In genomic region chr3:37639690-37640089, GRCm38 (mm10) we compare ENCODE assay signal across 8 mouse cellular contexts. TPM values are rescaled to one million over a fixed set of nuclear protein-coding genes. Genes with fewer than 3 reads are reported as not detected.
A peak's percentile ranks its signal among the peaks of the same experiment; 100 is the strongest.
DNase-seq lines count a peak whose midpoint lies in the region; ATAC-seq and TF ChIP-seq lines count a peak whose summit lies in the region.

Gene Spry1 (plus strand): TSS chr3:37639947.

- peak within 1 kb of the TSS; percentile 85 for H3K9ac ChIP-seq in forebrain, embryonic 13.5 days
- H3K9ac ChIP-seq in heart, postnatal 0 days (replicated peaks; ENCODE audit: low read depth, low read length): peak within 1 kb of the TSS; percentile 79
- H3K9ac ChIP-seq in liver, embryonic 14.5 days (replicated peaks): peak within 1 kb of the TSS; percentile 56
- H3K9ac ChIP-seq in stomach, embryonic 15.5 days: peak within 1 kb of the TSS; percentile 92

- H3K4me2 ChIP-seq in forebrain, embryonic 13.5 days: peak within 1 kb of the TSS; percentile 88
- H3K4me2 ChIP-seq in heart, postnatal 0 days (ENCODE audit: low read depth, low read length): peak within 1 kb of the TSS; percentile 93
- peak within 1 kb of the TSS; percentile 80 for H3K4me2 ChIP-seq in liver, embryonic 14.5 days (ENCODE audit: low read depth)
- peak within 1 kb of the TSS; percentile 72 for H3K4me2 ChIP-seq in stomach, embryonic 15.5 days

- WGBS in forebrain, embryonic 13.5 days: under 1% methylated on average over 38 of the region's 38 CpGs
- WGBS in heart, postnatal 0 days: under 1% methylated on average over 38 of the region's 38 CpGs
- WGBS in liver, embryonic 14.5 days (ENCODE audit: insufficient replicate concordance): under 1% methylated on average over 38 of the region's 38 CpGs
- WGBS in stomach, embryonic 15.5 days: under 1% methylated on average over 38 of the region's 38 CpGs

- peak; percentile 91 for ATAC-seq in cerebellum, adult (ENCODE audit: insufficient number of reproducible peaks, low FRiP score, low TSS enrichment)
- peak; percentile 96 for ATAC-seq in forebrain, embryonic 13.5 days
- peak; percentile 79 for ATAC-seq in heart, postnatal 0 days (ENCODE audit: insufficient read depth, low read depth)
- peak; percentile 79 for ATAC-seq in liver, embryonic 14.5 days (ENCODE audit: insufficient read depth)
- peak; percentile 77 for ATAC-seq in stomach, embryonic 15.5 days (ENCODE audit: insufficient read depth, low FRiP score, low read depth)

- H3K4me3 ChIP-seq in E14TG2a.4 (replicated peaks; ENCODE audit: low read length): peak within 1 kb of the TSS; percentile 96
- peak within 1 kb of the TSS; percentile 81 for H3K4me3 ChIP-seq in forebrain, embryonic 13.5 days
- H3K4me3 ChIP-seq in heart, postnatal 0 days (ENCODE audit: low read depth, low read length): peak within 1 kb of the TSS; percentile 79
- peak within 1 kb of the TSS; percentile 62 to 74 for H3K4me3 ChIP-seq in liver, embryonic 14.5 days (ENCODE audit: insufficient read depth in 1 of 2, low read depth in 2 of 2, low read length in 2 of 2)
- H3K4me3 ChIP-seq in stomach, embryonic 15.5 days (replicated peaks): peak within 1 kb of the TSS; percentile 90

- peaks cover 20% of the 10 kb centered on the region for H3K36me3 ChIP-seq in E14TG2a.4 (ENCODE audit: insufficient read depth, low read length)
- peaks cover 15% of the 10 kb centered on the region for H3K36me3 ChIP-seq in forebrain, embryonic 13.5 days (ENCODE audit: poor library complexity, severe bottlenecking)
- peaks cover 18% of the 10 kb centered on the region for H3K36me3 ChIP-seq in heart, postnatal 0 days (replicated peaks; ENCODE audit: control insufficient read depth, insufficient read depth, low read length)
- peaks cover 7% of the 10 kb centered on the region for H3K36me3 ChIP-seq in liver, embryonic 14.5 days (replicated peaks; ENCODE audit: control insufficient read depth, insufficient read depth, low read depth)
- H3K36me3 ChIP-seq in stomach, embryonic 15.5 days: peaks cover 15% of the 10 kb centered on the region

- peak; percentile 67 for DNase-seq in heart, postnatal 0 days (ENCODE audit: low spot score)
- DNase-seq in kidney, postnatal 36 days: peak; percentile 95 to 97
- DNase-seq in liver, embryonic 14.5 days (ENCODE audit: low read depth in 3 of 3, low spot score in 3 of 3): peak; percentile 77 to 82 (median 79)
- DNase-seq in neural tube, embryonic 10.5 days (ENCODE audit: extremely low spot score, low spot score): peak; percentile 99

- no peaks in the 10 kb centered on the region for H3K9me3 ChIP-seq in E14TG2a.4 (ENCODE audit: low read length)
- no peaks in the 10 kb centered on the region for H3K9me3 ChIP-seq in forebrain, embryonic 13.5 days (replicated peaks)
- H3K9me3 ChIP-seq in heart, postnatal 0 days (replicated peaks; ENCODE audit: control insufficient read depth, low read length): no peaks in the 10 kb centered on the region
- no peaks in the 10 kb centered on the region for H3K9me3 ChIP-seq in liver, embryonic 14.5 days (ENCODE audit: control insufficient read depth, low read length)
- H3K9me3 ChIP-seq in stomach, embryonic 15.5 days: no peaks in the 10 kb centered on the region

- peaks cover 17% of the 10 kb centered on the region for H3K27me3 ChIP-seq in E14TG2a.4 (ENCODE audit: insufficient read depth, low read length)
- 0 out of 2 replicates have a peak, but pooled peaks cover 3% of the 10 kb centered on the region for H3K27me3 ChIP-seq in forebrain, embryonic 13.5 days
- no peaks in the 10 kb centered on the region for H3K27me3 ChIP-seq in heart, postnatal 0 days (ENCODE audit: control insufficient read depth, insufficient read depth, low read length)
- peaks cover 12% of the 10 kb centered on the region for H3K27me3 ChIP-seq in liver, embryonic 14.5 days (ENCODE audit: control insufficient read depth, insufficient read depth, low read length)
- no peaks in the 10 kb centered on the region for H3K27me3 ChIP-seq in stomach, embryonic 15.5 days (replicated peaks)

- H3K27ac ChIP-seq in forebrain, embryonic 13.5 days: peak within 1 kb of the TSS; percentile 88
- peak within 1 kb of the TSS; percentile 81 for H3K27ac ChIP-seq in heart, postnatal 0 days (ENCODE audit: low read depth)
- no peak within 1 kb of the TSS for H3K27ac ChIP-seq in liver, embryonic 14.5 days
- H3K27ac ChIP-seq in stomach, embryonic 15.5 days: peak within 1 kb of the TSS; percentile 95

- no peak for TF ChIP-seq CTCF in E14TG2a.4 (conservative IDR thresholded peaks at IDR 0.05; ENCODE audit: low read length)
- TF ChIP-seq CTCF in heart, postnatal 0 days (IDR thresholded peaks at IDR 0.05; ENCODE audit: low read depth): 0 out of 2 replicates have a peak, but pooled peaks have one; percentile 14
- peak; percentile 25; the same call in 1 of the 2 replicates for TF ChIP-seq CTCF in liver, embryonic 14.5 days (IDR thresholded peaks at IDR 0.05; ENCODE audit: low read depth)

- peaks cover 32% of the 10 kb centered on the region for H3K4me1 ChIP-seq in E14TG2a.4 (replicated peaks; ENCODE audit: low read depth, low read length)
- peaks cover 20% of the 10 kb centered on the region for H3K4me1 ChIP-seq in forebrain, embryonic 13.5 days
- H3K4me1 ChIP-seq in heart, postnatal 0 days (ENCODE audit: control insufficient read depth, insufficient read depth): peaks cover 9% of the 10 kb centered on the region; the same call in 1 of the 2 replicates
- peaks cover 0 to 5% of the 10 kb centered on the region in 2 experiments; a peak in 1 of 4 replicates for H3K4me1 ChIP-seq in liver, embryonic 14.5 days (replicated peaks; ENCODE audit: control insufficient read depth in 2 of 2, insufficient read depth in 2 of 2, low read length in 1 of 2)
- peaks cover 18% of the 10 kb centered on the region for H3K4me1 ChIP-seq in stomach, embryonic 15.5 days

- TF ChIP-seq EP300 in heart, postnatal 0 days (IDR thresholded peaks at IDR 0.05; ENCODE audit: low read depth): no peak
- 0 out of 2 replicates have a peak, but pooled peaks have one; percentile 11 for TF ChIP-seq EP300 in liver, embryonic 14.5 days (IDR thresholded peaks at IDR 0.05; ENCODE audit: low read depth)

RNA-seq across cellular contexts. Expression of gene Spry1, which starts in this region (rescaled TPM):
- polyA plus RNA-seq in forebrain, embryonic 13.5 days (2015; fragmentation: Nextera tagmentation; extraction: Ambion mirVana): 6.1 and 9.8 TPM in 2 replicates
- total RNA-seq in heart, postnatal 0 days (2014; rRNA removed; ENCODE audit: low replicate concordance): 39.2 and 39.6 TPM in 2 replicates
- polyA plus RNA-seq in heart, postnatal 0 days (2015; fragmentation: Nextera tagmentation; extraction: Ambion mirVana): 4.8 and 5.4 TPM in 2 replicates
- polyA plus RNA-seq in liver, embryonic 14.5 days (2012; rRNA removed): 3.4 and 4.0 TPM in 2 replicates
- polyA plus RNA-seq in liver, embryonic 14.5 days (2014; fragmentation: Nextera tagmentation; extraction: Ambion mirVana): 2.1 and 2.4 TPM in 2 replicates
- polyA plus RNA-seq in stomach, embryonic 15.5 days (2015; fragmentation: Nextera tagmentation; extraction: Ambion mirVana): 13.6 and 15.2 TPM in 2 replicates
